Mouse (Mus musculus) adrenal gland, postnatal 10 days (tissue): ENCODE data around the gene Scyl1. TPM values are rescaled to one million over a fixed set of nuclear protein-coding genes. Genes with fewer than 3 reads are reported as not detected.

ENCODE experiments used
- DNase-seq: peaks from one replicate; pipeline ENCODE4 v3.0.0; 2021; ENCODE audit warnings: mixed read lengths
- total RNA-seq, 2 experiments: library from RNA; stranded (reverse); gene quantifications; 2 replicates each; pipeline ENCODE4 v1.2.3; 2021

The Scyl1 gene
- total RNA-seq, 2 experiments from 2014 or later: 86.7 to 96.5 TPM

- DNase-seq: no peak
These were observed 55.2 kb downstream of the Scyl1 start for GRCm38 (mm10) chr19:5715793-5716688.

- peak; percentile 80 for DNase-seq
These were observed 57.5 kb downstream of the Scyl1 start for GRCm38 (mm10) chr19:5713730-5714129.

- DNase-seq: no peak
These were observed 58.0 kb downstream of the Scyl1 start for GRCm38 (mm10) chr19:5713255-5713654.

DNA sequence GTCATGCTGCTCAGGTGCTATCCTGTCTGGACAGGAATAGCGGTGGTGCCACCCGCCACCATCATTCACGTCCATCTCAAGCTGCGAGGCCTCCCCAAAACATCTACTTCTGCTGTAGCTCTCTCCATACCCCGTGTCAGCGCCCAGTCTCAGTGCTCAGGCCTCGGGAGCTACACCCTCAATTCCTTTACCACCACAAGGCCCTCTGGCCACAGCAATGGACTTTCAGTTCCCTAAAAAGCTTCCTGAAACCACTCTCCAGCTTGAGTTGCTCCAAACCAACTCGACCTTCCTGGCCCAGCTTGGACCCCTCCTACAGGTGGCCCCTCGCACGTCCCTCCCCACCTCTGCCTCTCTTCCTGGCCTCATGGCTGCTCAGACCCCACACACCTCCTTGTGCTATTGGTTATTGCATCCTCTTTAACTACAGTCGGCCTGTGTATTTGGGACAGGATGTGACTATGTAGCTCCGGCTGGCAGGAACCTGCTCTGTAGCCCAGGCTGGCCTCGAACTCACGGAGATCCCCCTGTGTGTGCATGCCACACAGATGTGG lies 59.2 kb downstream of the Scyl1 start:
- DNase-seq: no peak

DNA sequence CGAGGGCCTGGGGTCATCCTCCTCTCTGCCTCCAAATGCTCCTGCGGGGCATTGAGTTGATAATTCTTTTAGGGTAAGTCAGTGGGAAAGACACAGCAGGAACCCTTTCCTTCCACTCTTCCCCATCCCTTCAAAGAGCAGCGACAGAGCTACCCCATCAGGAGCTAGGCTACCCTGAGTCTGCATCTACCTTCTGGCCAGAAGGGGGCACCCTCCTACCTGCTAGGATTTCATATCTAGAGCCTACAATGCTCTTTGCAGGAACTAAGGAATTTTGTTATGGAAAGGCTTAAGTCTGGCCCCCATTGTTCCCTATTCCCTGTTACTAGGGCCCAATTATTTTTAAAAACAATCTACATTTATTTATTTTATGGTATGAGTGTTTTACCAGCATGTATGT lies 60.0 kb downstream of the Scyl1 start:
- DNase-seq: peak; percentile 84

- DNase-seq: no peak
These were observed 60.6 kb downstream of the Scyl1 start for GRCm38 (mm10) chr19:5710581-5710980.

DNA sequence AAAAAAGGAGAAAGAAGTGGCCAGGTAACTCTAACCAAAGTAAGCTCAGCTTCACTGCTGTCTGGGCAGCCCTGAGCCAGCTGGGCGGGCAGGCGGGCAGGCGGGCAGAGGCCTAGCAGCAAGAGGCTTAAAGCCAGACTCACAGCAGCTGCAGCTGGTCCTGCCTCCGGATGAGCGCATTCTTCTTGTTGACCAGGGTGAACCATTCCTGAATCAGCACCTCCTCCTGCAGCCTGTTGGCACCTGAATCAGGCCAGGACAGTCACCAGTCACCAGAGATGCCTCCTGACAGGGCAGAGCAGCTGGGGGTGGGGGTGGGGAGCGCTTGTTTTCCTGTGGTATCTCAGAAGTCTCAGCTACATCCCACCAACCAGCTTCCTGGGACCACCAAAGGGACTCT lies 61.2 kb downstream of the Scyl1 start:
- DNase-seq: no peak

Other genes starting within 250 kb of the Scyl1 start
- not detected for gene Ovol1, start 210.8 kb downstream of the Scyl1 start, total RNA-seq
- gene Ap5b1, start 203.4 kb downstream of the Scyl1 start, total RNA-seq: 1 to 10 TPM; 6.3 to 7.3 TPM
- 100 to 1,000 TPM in 1 of 2 experiments, 10 to 100 TPM in 1; 98.8 to 108 TPM for gene Rnaseh2c, start 169.5 kb downstream of the Scyl1 start, total RNA-seq
- 10 to 100 TPM; 49.9 to 52.2 TPM for gene Kat5, start 161.2 kb downstream of the Scyl1 start, total RNA-seq
- 10 to 100 TPM; 54.1 to 55.7 TPM for gene Rela, start 133.9 kb downstream of the Scyl1 start, total RNA-seq
- gene Sipa1, start 107.7 kb downstream of the Scyl1 start, total RNA-seq: 10 to 100 TPM; 52.5 to 68.0 TPM
- gene Map3k11, start 82.7 kb downstream of the Scyl1 start, total RNA-seq: 10 to 100 TPM; 49.2 to 50.6 TPM
- gene Pcnx3, start 82.5 kb downstream of the Scyl1 start, total RNA-seq: 10 to 100 TPM; 54.8 to 85.4 TPM
- gene Kcnk7, start 67.1 kb downstream of the Scyl1 start, total RNA-seq: not detected
- 10 to 100 TPM; 29.8 to 48.9 TPM for gene Ehbp1l1, start 45.1 kb downstream of the Scyl1 start, total RNA-seq
- 10 to 100 TPM; 47.0 to 59.8 TPM for gene Fam89b, start 41.8 kb downstream of the Scyl1 start, total RNA-seq
- 100 to 1,000 TPM; 185 to 250 TPM for gene Ltbp3, start 30.5 kb downstream of the Scyl1 start, total RNA-seq
- 10 to 100 TPM; 29.0 to 34.8 TPM for gene Frmd8, start 103.9 kb upstream of the Scyl1 start, total RNA-seq
- 10 to 100 TPM; 13.4 to 14.2 TPM for gene Slc25a45, start 106.4 kb upstream of the Scyl1 start, total RNA-seq
- gene Tigd3, start 122.7 kb upstream of the Scyl1 start, total RNA-seq: 1 to 10 TPM; 1.6 to 1.9 TPM
- gene Dpf2, start 141.6 kb upstream of the Scyl1 start, total RNA-seq: 100 to 1,000 TPM; 105 to 119 TPM
- gene Cdc42ep2, start 153.4 kb upstream of the Scyl1 start, total RNA-seq: 10 to 100 TPM; 10.8 to 11.2 TPM
- 10 to 100 TPM; 21.3 to 28.0 TPM for gene Pola2, start 192.8 kb upstream of the Scyl1 start, total RNA-seq
- not detected for gene Slc22a20, start 214.7 kb upstream of the Scyl1 start, total RNA-seq
- 10 to 100 TPM; 31.3 to 40.0 TPM for gene Capn1, start 244.5 kb upstream of the Scyl1 start, total RNA-seq